ENCODE assay signal across 8 mouse cellular contexts in the genomic region with DNA sequence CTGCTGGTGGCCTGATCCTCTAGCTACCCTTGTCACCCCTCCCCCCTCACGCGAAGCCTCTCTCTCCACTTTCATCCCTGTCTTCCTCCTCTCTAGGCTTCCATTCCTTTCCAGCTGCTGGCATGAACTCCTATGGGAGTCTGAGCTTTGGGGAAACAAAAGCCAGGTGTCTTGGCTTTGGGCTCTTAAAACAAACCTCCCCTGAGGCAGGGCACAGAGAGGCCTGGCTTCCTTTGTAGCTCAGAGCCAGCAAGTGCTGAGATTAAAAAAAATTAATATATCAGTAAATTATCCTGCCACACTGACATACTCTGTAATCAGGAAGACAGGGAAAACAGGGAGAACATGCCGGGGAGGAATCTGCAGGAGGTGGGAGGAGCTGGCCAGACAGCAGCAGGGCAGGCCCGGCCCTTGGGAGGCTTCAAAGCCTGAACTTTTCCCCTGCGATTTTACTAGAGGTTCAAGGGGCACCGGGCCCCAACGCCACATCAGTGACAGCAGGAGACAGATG.
DNase-seq lines count a peak whose midpoint lies in the region; ATAC-seq lines count a peak whose summit lies in the region.
"Had no signal": no experiment of that assay in that cellular context is flagged by ENCODE, and none has a peak within 500 bp of the region (broad histone marks: within the 10 kb centered on the region; RNA-seq: fewer than 3 reads in every experiment).

No protein-coding gene starts in this region.

- H3K4me2 ChIP-seq in lung, embryonic 15.5 days = no peak overlapping the region

- 13% methylated on average over 7 of the region's 7 CpGs for WGBS in lung, embryonic 15.5 days

- H3K9ac ChIP-seq in lung, embryonic 15.5 days = no peak overlapping the region

- DNase-seq in adrenal gland, adult (ENCODE audit: inconsistent age in 2 of 2, low spot score in 1 of 2) = peak; percentile 60 to 81
- DNase-seq in adrenal gland, postnatal 10 days = peak; percentile 52
- peak; percentile 75 for DNase-seq in kidney, adult 18-20 months
- DNase-seq in cerebellum, postnatal 4 days (ENCODE audit: low spot score in 2 of 2) = no peak
- no peak for DNase-seq in cerebellum, adult 11 months

- H3K9me3 ChIP-seq in lung, embryonic 15.5 days = no peaks in the 10 kb centered on the region

- no peak overlapping the region for H3K4me3 ChIP-seq in lung, embryonic 15.5 days

- no peaks in the 10 kb centered on the region for H3K36me3 ChIP-seq in lung, embryonic 15.5 days
- H3K36me3 ChIP-seq: G1E had no signal

- ATAC-seq in lung, embryonic 15.5 days (ENCODE audit: borderline replicate concordance, extremely low read depth, low FRiP score, low TSS enrichment) = peak; percentile 69; the same call in 1 of the 2 replicates
- ATAC-seq in megakaryocyte-erythroid progenitor cell, adult 5-6 weeks (replicated peaks; ENCODE audit: low FRiP score, low TSS enrichment, poor library complexity, severe bottlenecking) = no peak

- peak overlapping the region; percentile 7 for H3K27ac ChIP-seq in lung, embryonic 15.5 days

- peaks cover 22% of the 10 kb centered on the region for H3K4me1 ChIP-seq in lung, embryonic 15.5 days

- no peaks in the 10 kb centered on the region for H3K27me3 ChIP-seq in lung, embryonic 15.5 days

Comparison
In these comparisons a context has a peak if more than half of its experiments do, and no peak if none do; other contexts are left out.
1. DNase-seq: peak in adrenal gland, adult (2 of 2), adrenal gland, postnatal 10 days (single experiment) and kidney, adult 18-20 months (single experiment); none in cerebellum, postnatal 4 days (0 of 2) and cerebellum, adult 11 months (single experiment).